Mouse (Mus musculus): Measurements from ENCODE around the gene Stox2. TPM values are rescaled to one million over a fixed set of nuclear protein-coding genes. Genes with fewer than 3 reads are reported as not detected.
A peak's percentile ranks its signal among the peaks of the same experiment; 100 is the strongest.

Gene Stox2
- polyA plus RNA-seq, 1 experiment from 2014 or later = 34.3 TPM

GRCm38 (mm10) chr8:47334223-47334757 lies 111.9 kb downstream of the Stox2 start:
- peaks cover 4% of the 10 kb centered on the region for H3K4me1 ChIP-seq (ENCODE audit: control insufficient read depth, insufficient read depth, low read length)
- H3K4me2 ChIP-seq = peak overlapping the region; percentile 40
- H3K9ac ChIP-seq (ENCODE audit: low read length) = peak overlapping the region; percentile 44; the same call in 1 of the 2 replicates
- WGBS = 56% methylated on average over 9 of the region's 9 CpGs
- H3K4me3 ChIP-seq (ENCODE audit: low read depth, low read length) = peak overlapping the region; percentile 10; the same call in 1 of the 2 replicates
- H3K27ac ChIP-seq (ENCODE audit: low read depth, low read length) = peak overlapping the region; percentile 75
- peak; percentile 92 for DNase-seq (ENCODE audit: low spot score, missing footprints)
- no peaks in the 10 kb centered on the region for H3K36me3 ChIP-seq (ENCODE audit: control insufficient read depth, insufficient read depth, low read length)
- peak; percentile 97 for ATAC-seq (ENCODE audit: low FRiP score)
- no peaks in the 10 kb centered on the region for H3K27me3 ChIP-seq (ENCODE audit: control insufficient read depth, insufficient read depth, low read length)
- no peaks in the 10 kb centered on the region for H3K9me3 ChIP-seq (ENCODE audit: control insufficient read depth, low read length)

- H3K27me3 ChIP-seq (ENCODE audit: control insufficient read depth, insufficient read depth, low read length) = no peaks in the 10 kb centered on the region
- no peak overlapping the region for H3K4me2 ChIP-seq
- DNase-seq (ENCODE audit: low spot score, missing footprints) = no peak
- H3K4me3 ChIP-seq (ENCODE audit: low read depth, low read length) = no peak overlapping the region
- H3K9ac ChIP-seq (ENCODE audit: low read length) = no peak overlapping the region
- no peaks in the 10 kb centered on the region for H3K9me3 ChIP-seq (ENCODE audit: control insufficient read depth, low read length)
- no peaks in the 10 kb centered on the region for H3K36me3 ChIP-seq (ENCODE audit: control insufficient read depth, insufficient read depth, low read length)
- 82% methylated on average over 1 of the region's 1 CpGs for WGBS
- H3K27ac ChIP-seq (ENCODE audit: low read depth, low read length) = no peak overlapping the region
- H3K4me1 ChIP-seq (ENCODE audit: control insufficient read depth, insufficient read depth, low read length) = peaks cover 4% of the 10 kb centered on the region; the same call in 1 of the 2 replicates
- ATAC-seq (ENCODE audit: low FRiP score) = no peak
Observed at GRCm38 (mm10) chr8:47332941-47333340, 113.2 kb downstream of the Stox2 start.

GRCm38 (mm10) chr8:47330982-47331381 lies 115.2 kb downstream of the Stox2 start:
- WGBS = 87% methylated on average over 5 of the region's 5 CpGs
- no peak for DNase-seq (ENCODE audit: low spot score, missing footprints)
- peaks cover 4% of the 10 kb centered on the region; the same call in 1 of the 2 replicates for H3K4me1 ChIP-seq (ENCODE audit: control insufficient read depth, insufficient read depth, low read length)
- ATAC-seq (ENCODE audit: low FRiP score) = no peak
- no peaks in the 10 kb centered on the region for H3K9me3 ChIP-seq (ENCODE audit: control insufficient read depth, low read length)
- H3K36me3 ChIP-seq (ENCODE audit: control insufficient read depth, insufficient read depth, low read length) = no peaks in the 10 kb centered on the region
- no peak overlapping the region for H3K4me3 ChIP-seq (ENCODE audit: low read depth, low read length)
- H3K4me2 ChIP-seq = no peak overlapping the region
- H3K9ac ChIP-seq (ENCODE audit: low read length) = no peak overlapping the region
- H3K27ac ChIP-seq (ENCODE audit: low read depth, low read length) = no peak overlapping the region
- H3K27me3 ChIP-seq (ENCODE audit: control insufficient read depth, insufficient read depth, low read length) = no peaks in the 10 kb centered on the region

- no peak for DNase-seq (ENCODE audit: low spot score, missing footprints)
- WGBS = 89% methylated on average over 8 of the region's 8 CpGs
- H3K27me3 ChIP-seq (ENCODE audit: control insufficient read depth, insufficient read depth, low read length) = no peaks in the 10 kb centered on the region
- no peaks in the 10 kb centered on the region for H3K9me3 ChIP-seq (ENCODE audit: control insufficient read depth, low read length)
- no peak overlapping the region for H3K9ac ChIP-seq (ENCODE audit: low read length)
- H3K4me3 ChIP-seq (ENCODE audit: low read depth, low read length) = no peak overlapping the region
- H3K4me1 ChIP-seq (ENCODE audit: control insufficient read depth, insufficient read depth, low read length) = peaks cover 3% of the 10 kb centered on the region; the same call in 1 of the 2 replicates
- H3K27ac ChIP-seq (ENCODE audit: low read depth, low read length) = no peak overlapping the region
- H3K36me3 ChIP-seq (ENCODE audit: control insufficient read depth, insufficient read depth, low read length) = no peaks in the 10 kb centered on the region
- H3K4me2 ChIP-seq = no peak overlapping the region
- ATAC-seq (ENCODE audit: low FRiP score) = no peak
Observed at GRCm38 (mm10) chr8:47326348-47326747, 119.8 kb downstream of the Stox2 start.

- WGBS = 28% methylated on average over 16 of the region's 16 CpGs
- no peak for DNase-seq (ENCODE audit: low spot score, missing footprints)
- no peak overlapping the region for H3K4me2 ChIP-seq
- no peak overlapping the region for H3K4me3 ChIP-seq (ENCODE audit: low read depth, low read length)
- no peaks in the 10 kb centered on the region for H3K36me3 ChIP-seq (ENCODE audit: control insufficient read depth, insufficient read depth, low read length)
- H3K27ac ChIP-seq (ENCODE audit: low read depth, low read length) = no peak overlapping the region
- no peaks in the 10 kb centered on the region for H3K27me3 ChIP-seq (ENCODE audit: control insufficient read depth, insufficient read depth, low read length)
- ATAC-seq (ENCODE audit: low FRiP score) = peak; percentile 63; the same call in 1 of the 2 replicates
- peaks cover 11% of the 10 kb centered on the region; the same call in 1 of the 2 replicates for H3K4me1 ChIP-seq (ENCODE audit: control insufficient read depth, insufficient read depth, low read length)
- no peaks in the 10 kb centered on the region for H3K9me3 ChIP-seq (ENCODE audit: control insufficient read depth, low read length)
- H3K9ac ChIP-seq (ENCODE audit: low read length) = no peak overlapping the region
Observed at GRCm38 (mm10) chr8:47324117-47324820, 121.9 kb downstream of the Stox2 start.

GRCm38 (mm10) chr8:47321282-47321681 lies 124.9 kb downstream of the Stox2 start:
- 8% methylated on average over 5 of the region's 5 CpGs for WGBS
- DNase-seq (ENCODE audit: low spot score, missing footprints) = peak; percentile 89
- no peak overlapping the region for H3K4me3 ChIP-seq (ENCODE audit: low read depth, low read length)

GRCm38 (mm10) chr8:47320707-47321106 lies 125.5 kb downstream of the Stox2 start:
- ATAC-seq (ENCODE audit: low FRiP score) = no peak

More at GRCm38 (mm10) chr8:47321282-47321681, 124.9 kb downstream of the Stox2 start:
- Histone ChIP-seq H3K9me3 (ENCODE audit: control insufficient read depth, low read length) (no peaks in the 10 kb centered on the region), H3K9ac (ENCODE audit: low read length) (no peak overlapping the region), H3K36me3 (ENCODE audit: control insufficient read depth, insufficient read depth, low read length) (no peaks in the 10 kb centered on the region), H3K27ac (ENCODE audit: low read depth, low read length) (no peak overlapping the region), H3K4me2 (no peak overlapping the region), H3K27me3 (ENCODE audit: control insufficient read depth, insufficient read depth, low read length) (no peaks in the 10 kb centered on the region), H3K4me1 (ENCODE audit: control insufficient read depth, insufficient read depth, low read length) (peaks cover 11% of the 10 kb centered on the region; the same call in 1 of the 2 replicates)
- ATAC-seq (ENCODE audit: low FRiP score) = no peak

GRCm38 (mm10) chr8:47318468-47318867 lies 127.7 kb downstream of the Stox2 start:
- WGBS = 82% methylated on average over 3 of the region's 3 CpGs
- DNase-seq (ENCODE audit: low spot score, missing footprints) (no peak), ATAC-seq (ENCODE audit: low FRiP score) (no peak)

More at GRCm38 (mm10) chr8:47320707-47321106, 125.5 kb downstream of the Stox2 start:
- Histone ChIP-seq H3K27ac (ENCODE audit: low read depth, low read length) (no peak overlapping the region), H3K9me3 (ENCODE audit: control insufficient read depth, low read length) (no peaks in the 10 kb centered on the region), H3K4me2 (no peak overlapping the region), H3K36me3 (ENCODE audit: control insufficient read depth, insufficient read depth, low read length) (no peaks in the 10 kb centered on the region), H3K9ac (ENCODE audit: low read length) (no peak overlapping the region), H3K4me3 (ENCODE audit: low read depth, low read length) (no peak overlapping the region), H3K4me1 (ENCODE audit: control insufficient read depth, insufficient read depth, low read length) (peaks cover 11% of the 10 kb centered on the region; the same call in 1 of the 2 replicates), H3K27me3 (ENCODE audit: control insufficient read depth, insufficient read depth, low read length) (no peaks in the 10 kb centered on the region)
- DNase-seq (ENCODE audit: low spot score, missing footprints) = no peak
- 11% methylated on average over 2 of the region's 2 CpGs for WGBS

GRCm38 (mm10) chr8:47308176-47308575 lies 138.0 kb downstream of the Stox2 start:
- Histone ChIP-seq H3K4me2 (no peak overlapping the region), H3K4me1 (ENCODE audit: control insufficient read depth, insufficient read depth, low read length) (no peaks in the 10 kb centered on the region), H3K4me3 (ENCODE audit: low read depth, low read length) (no peak overlapping the region), H3K9me3 (ENCODE audit: control insufficient read depth, low read length) (no peaks in the 10 kb centered on the region), H3K36me3 (ENCODE audit: control insufficient read depth, insufficient read depth, low read length) (no peaks in the 10 kb centered on the region), H3K27me3 (ENCODE audit: control insufficient read depth, insufficient read depth, low read length) (no peaks in the 10 kb centered on the region), H3K9ac (ENCODE audit: low read length) (no peak overlapping the region), H3K27ac (ENCODE audit: low read depth, low read length) (no peak overlapping the region)
- DNase-seq (ENCODE audit: low spot score, missing footprints) = no peak
- no peak for ATAC-seq (ENCODE audit: low FRiP score)
- WGBS = 87% methylated on average over 6 of the region's 6 CpGs

More at GRCm38 (mm10) chr8:47318468-47318867, 127.7 kb downstream of the Stox2 start:
- Histone ChIP-seq H3K9me3 (ENCODE audit: control insufficient read depth, low read length) (no peaks in the 10 kb centered on the region), H3K9ac (ENCODE audit: low read length) (no peak overlapping the region), H3K27me3 (ENCODE audit: control insufficient read depth, insufficient read depth, low read length) (no peaks in the 10 kb centered on the region), H3K4me2 (no peak overlapping the region), H3K27ac (ENCODE audit: low read depth, low read length) (no peak overlapping the region), H3K4me1 (ENCODE audit: control insufficient read depth, insufficient read depth, low read length) (peaks cover 11% of the 10 kb centered on the region; the same call in 1 of the 2 replicates), H3K36me3 (ENCODE audit: control insufficient read depth, insufficient read depth, low read length) (no peaks in the 10 kb centered on the region), H3K4me3 (ENCODE audit: low read depth, low read length) (no peak overlapping the region)

Measured in midbrain, embryonic 11.5 days (tissue).